Mouse (Mus musculus): Measurements from ENCODE around the gene Ptges. TPM values are rescaled to one million over a fixed set of nuclear protein-coding genes. Genes with fewer than 3 reads are reported as not detected.
"Not testable (repeated sequence)": the region's sequence is repeated elsewhere in the genome, so short reads cannot be mapped to it uniquely, and the experiment has no call there.

Gene Ptges
- polyA plus RNA-seq (2012; rRNA removed), result 151 and 205 TPM in 2 replicates

DNA sequence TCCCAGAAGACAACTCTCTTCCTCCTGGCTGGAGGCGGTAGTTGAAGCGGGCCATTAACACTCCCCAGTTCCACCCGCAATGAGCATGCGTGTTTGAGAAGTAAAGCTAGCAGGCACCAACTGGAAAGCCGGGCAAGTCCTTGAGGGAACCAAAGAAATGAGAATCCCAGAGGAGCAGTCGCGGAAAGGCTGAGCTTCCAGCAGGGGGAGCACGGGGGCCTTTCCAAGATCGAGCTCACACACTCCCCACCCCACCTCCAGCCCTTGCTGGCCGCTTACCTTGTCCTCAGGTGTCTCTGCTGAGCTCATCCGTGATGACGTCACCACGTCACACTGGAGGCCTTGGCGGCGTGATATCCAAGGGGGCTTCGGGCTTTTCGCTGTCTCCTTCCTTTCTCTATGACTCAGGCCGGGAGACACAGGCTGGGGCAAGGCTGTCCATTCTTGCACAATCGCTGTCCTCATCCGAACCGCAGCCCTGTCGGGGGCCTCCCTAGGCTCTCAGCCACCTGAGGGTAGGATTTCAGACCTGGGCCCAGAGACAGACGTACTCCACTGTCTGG lies at the start of gene Ptges:
TSS of gene Ptges (minus strand) at position 381 of the 563 bp plus-strand sequence.
- no peak for DNase-seq (ENCODE audit: low read depth)

DNA sequence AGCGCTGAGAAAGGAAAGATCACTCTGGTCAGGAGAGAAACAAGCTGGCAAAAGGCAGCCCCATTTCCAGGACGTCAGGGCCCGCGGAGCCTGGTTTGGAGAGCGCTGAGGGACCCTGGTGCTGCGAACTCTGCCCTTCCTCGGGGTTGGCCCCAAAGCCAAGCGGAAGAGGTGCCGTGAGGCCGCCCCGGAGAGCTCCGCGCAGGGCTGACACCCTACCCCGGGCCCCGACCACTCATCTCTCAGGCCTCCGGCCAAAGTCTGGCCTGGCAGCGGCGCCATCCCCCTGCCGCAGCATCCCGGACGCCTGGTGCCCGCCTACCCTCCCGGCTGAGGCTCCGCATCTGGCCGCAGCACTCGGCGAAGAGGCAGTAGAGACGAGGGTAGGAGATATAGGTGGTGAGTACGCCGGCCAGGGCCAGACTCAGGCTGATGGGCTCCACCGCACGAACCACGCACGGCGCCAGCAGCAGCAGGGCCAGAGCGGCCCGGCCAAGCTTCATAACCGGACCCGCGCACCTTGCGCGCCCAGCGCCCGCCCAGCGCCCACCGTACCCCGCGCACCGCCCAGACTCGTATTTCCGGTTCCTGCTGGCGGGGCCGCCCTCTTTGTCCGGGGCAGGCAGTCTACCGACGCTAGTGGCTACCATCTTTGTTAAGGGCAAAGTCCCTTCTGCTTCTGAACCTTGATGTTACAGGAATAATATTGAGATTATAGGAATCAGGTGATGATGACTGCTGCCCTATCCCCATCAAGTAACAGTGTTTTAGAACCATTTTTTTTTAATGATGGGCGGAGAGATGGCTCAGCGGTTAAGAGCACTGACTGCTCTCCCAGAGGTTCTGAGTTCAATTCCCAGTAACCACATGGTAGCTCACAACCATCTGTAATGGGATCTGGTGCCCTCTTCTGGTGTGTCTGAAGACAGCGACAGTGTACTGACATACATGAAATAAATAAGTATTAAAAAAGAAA lies 38.0 kb upstream of the Ptges start, which contains the start of gene Tor1a:
TSS of gene Tor1a (minus strand) at position 582 of the 976 bp plus-strand sequence.
- no peak for DNase-seq (ENCODE audit: low read depth)

- no peak for DNase-seq (ENCODE audit: low read depth)
Measured at GRCm38 (mm10) chr2:30966826-30967225, 37.2 kb upstream of the Ptges start.

DNA sequence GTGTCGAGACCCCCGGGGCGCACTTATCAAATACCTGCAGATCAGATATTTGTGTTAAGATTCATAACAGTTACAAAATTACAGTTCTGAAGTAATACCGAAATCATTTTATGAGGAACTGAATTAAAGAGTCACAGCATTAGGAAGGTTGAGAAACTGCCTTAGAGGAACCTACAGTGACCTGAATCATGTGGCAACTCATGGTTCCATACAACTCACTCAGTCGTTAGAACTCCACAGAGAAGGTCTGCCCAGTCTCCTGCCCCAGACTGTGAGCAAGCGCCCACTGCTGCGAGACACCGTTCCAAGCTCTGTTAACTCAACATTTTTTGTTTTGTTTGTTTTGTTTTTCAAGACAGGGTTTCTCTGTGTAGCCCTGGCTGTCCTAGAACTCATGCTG lies 36.0 kb upstream of the Ptges start:
- DNase-seq (ENCODE audit: low read depth), result no peak

GRCm38 (mm10) chr2:30962570-30963254 lies 33.0 kb upstream of the Ptges start:
- no peak for DNase-seq (ENCODE audit: low read depth)

GRCm38 (mm10) chr2:30959856-30960255 lies 30.2 kb upstream of the Ptges start:
- no peak for DNase-seq (ENCODE audit: low read depth)

GRCm38 (mm10) chr2:30958726-30959125 lies 29.1 kb upstream of the Ptges start:
- DNase-seq (ENCODE audit: low read depth), result no peak

- no peak for DNase-seq (ENCODE audit: low read depth)
Measured at GRCm38 (mm10) chr2:30957511-30957910, 27.8 kb upstream of the Ptges start.

DNA sequence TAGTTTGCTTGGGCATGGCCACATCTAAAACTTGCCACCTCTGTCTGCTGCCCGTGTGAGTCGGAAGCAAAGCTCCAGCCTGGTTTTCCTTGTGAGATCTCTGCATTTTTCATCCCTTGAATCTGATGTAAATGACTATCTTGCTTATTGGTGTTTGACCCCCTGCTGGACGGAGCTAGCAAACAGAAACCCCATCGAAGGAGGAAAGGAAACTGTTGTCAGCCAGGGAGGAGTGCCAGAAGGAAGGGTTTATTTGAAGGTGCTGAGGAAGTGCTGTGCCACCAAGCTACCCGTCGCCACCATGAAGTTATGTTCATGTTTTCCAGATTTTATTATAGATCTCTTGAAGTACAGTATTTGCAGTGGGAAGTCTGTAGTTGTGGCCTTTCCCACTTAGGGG lies 25.1 kb upstream of the Ptges start:
- no peak for DNase-seq (ENCODE audit: low read depth)

GRCm38 (mm10) chr2:30952824-30953490 lies 23.3 kb upstream of the Ptges start, which contains the start of gene Tor1b:
TSS of gene Tor1b (plus strand) at chr2:30952959.
- no peak for DNase-seq (ENCODE audit: low read depth)

- no peak for DNase-seq (ENCODE audit: low read depth)
Measured at GRCm38 (mm10) chr2:30952457-30952823, 22.8 kb upstream of the Ptges start.

DNA sequence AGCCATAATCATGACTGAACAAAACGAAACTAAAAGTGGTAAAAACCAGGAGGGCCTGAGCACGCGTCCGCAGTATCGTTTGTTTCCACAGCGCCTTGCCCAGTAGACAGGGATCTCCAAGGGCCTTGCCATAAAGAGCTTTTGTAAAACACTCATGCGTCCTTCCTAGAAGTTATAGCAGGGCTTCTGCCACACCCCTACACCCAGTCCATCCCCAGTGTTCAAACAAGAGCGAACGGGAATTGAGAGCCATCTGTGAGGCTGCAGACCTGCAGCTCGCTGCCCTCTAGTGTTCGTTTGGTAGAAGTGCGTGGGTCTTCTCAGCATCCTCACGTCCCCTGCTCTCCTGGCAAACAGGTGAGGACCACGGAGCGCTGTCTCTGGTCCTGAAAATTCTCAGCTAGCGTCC lies 12.9 kb upstream of the Ptges start:
- DNase-seq (ENCODE audit: low read depth), result no peak

GRCm38 (mm10) chr2:30942116-30942515 lies 12.5 kb upstream of the Ptges start:
- DNase-seq (ENCODE audit: low read depth), result not testable (repeated sequence)

DNA sequence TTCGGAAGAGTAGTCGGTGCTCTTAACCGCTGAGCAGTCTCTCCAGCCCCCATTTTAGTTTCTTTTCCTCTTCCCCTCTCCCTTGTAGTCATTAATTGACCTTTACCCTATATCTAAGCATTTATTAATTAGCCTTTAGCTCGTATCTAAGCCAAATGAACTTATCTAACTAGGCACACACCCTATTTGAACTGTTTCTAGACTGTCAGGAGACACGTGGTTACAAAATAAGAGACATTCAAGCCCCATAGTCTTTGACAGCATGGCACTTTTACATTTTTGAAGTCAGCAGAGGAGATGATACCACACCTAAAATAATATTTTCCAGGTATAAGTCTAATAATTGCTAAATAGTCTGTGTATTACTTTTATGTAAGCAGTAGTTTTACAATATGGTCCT lies 11.9 kb upstream of the Ptges start:
- DNase-seq (ENCODE audit: low read depth), result no peak

- no peak for DNase-seq (ENCODE audit: low read depth)
Measured at GRCm38 (mm10) chr2:30938574-30938991, 8.9 kb upstream of the Ptges start.

GRCm38 (mm10) chr2:30937731-30938130 lies 8.1 kb upstream of the Ptges start:
- DNase-seq (ENCODE audit: low read depth), result no peak

DNA sequence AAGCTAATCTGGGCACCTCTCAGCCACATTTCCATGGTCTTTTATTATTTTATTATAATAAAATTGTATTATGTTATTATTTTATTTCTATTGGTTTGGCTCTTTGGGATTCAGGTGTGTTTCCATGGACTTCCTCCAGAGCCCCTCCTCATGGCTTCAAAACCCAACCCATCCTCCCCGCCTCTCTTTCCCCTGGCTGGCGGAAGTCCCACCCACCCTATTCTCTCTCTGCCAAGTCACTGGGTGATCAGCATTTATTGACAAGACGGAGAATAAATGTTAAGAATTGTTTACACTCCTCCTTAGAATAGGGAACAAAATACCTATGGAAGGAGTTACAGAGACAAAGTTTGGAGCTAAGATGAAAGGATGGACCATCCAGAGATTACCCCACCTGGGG lies 7.1 kb upstream of the Ptges start:
- no peak for DNase-seq (ENCODE audit: low read depth)

- DNase-seq (ENCODE audit: low read depth), result no peak
Measured at GRCm38 (mm10) chr2:30933917-30934450, 4.3 kb upstream of the Ptges start.

- no peak for DNase-seq (ENCODE audit: low read depth)
Measured at GRCm38 (mm10) chr2:30933032-30933431, 3.4 kb upstream of the Ptges start.

- no peak for DNase-seq (ENCODE audit: low read depth)
Measured at GRCm38 (mm10) chr2:30931922-30932321, 2.3 kb upstream of the Ptges start.

- DNase-seq (ENCODE audit: low read depth), result not testable (repeated sequence)
Measured at GRCm38 (mm10) chr2:30930846-30931245, 1.2 kb upstream of the Ptges start.

Measured in gonadal fat pad, adult 2 months (tissue).